ENCODE assay signal across 8 mouse cellular contexts in the genomic region with DNA sequence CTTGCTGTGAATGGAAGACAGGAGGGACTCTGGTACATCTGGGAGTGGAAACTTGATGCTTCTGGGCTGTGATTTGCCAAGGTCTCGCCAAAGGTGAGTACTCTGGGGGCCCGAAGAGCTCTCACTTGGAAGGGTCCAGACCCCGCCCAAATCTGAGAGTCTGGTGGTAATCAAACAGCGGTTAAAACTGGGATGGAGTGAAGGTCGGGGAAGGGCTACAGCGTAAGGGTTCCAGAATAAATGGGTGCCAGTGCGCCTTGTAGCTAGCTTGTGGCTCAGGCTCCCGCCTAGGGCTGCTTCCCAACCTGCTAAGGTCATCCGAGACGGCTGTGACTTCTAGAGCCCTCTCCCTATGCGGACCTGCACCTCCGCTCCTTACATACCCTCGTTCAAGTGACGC.
DNase-seq lines count a peak whose midpoint lies in the region; ATAC-seq lines count a peak whose summit lies in the region.

No protein-coding gene starts in this region.

- H3K9me3 ChIP-seq in heart, embryonic 13.5 days, result no peaks in the 10 kb centered on the region
- H3K9me3 ChIP-seq in forebrain, embryonic 10.5 days, result no peaks in the 10 kb centered on the region
- H3K9me3 ChIP-seq in midbrain, embryonic 10.5 days (replicated peaks), result no peaks in the 10 kb centered on the region

- 3% methylated on average over 14 of the region's 14 CpGs for WGBS in heart, embryonic 13.5 days
- WGBS in forebrain, embryonic 10.5 days, result under 1% methylated on average over 14 of the region's 14 CpGs
- WGBS in midbrain, embryonic 10.5 days, result 2% methylated on average over 14 of the region's 14 CpGs

- no peak for ATAC-seq in heart, embryonic 13.5 days (ENCODE audit: extremely low read depth, insufficient number of reproducible peaks, low FRiP score, low TSS enrichment)
- 0 out of 2 replicates have a peak, but pooled peaks have one; percentile 4 for ATAC-seq in cerebellum, adult (ENCODE audit: insufficient number of reproducible peaks, low FRiP score, low TSS enrichment)

- no peak overlapping the region for H3K9ac ChIP-seq in heart, embryonic 13.5 days

- H3K27me3 ChIP-seq in heart, embryonic 13.5 days (replicated peaks), result peaks cover 99% of the 10 kb centered on the region
- H3K27me3 ChIP-seq in forebrain, embryonic 10.5 days (ENCODE audit: poor library complexity, severe bottlenecking), result peaks cover 100% of the 10 kb centered on the region
- peaks cover 100% of the 10 kb centered on the region for H3K27me3 ChIP-seq in midbrain, embryonic 10.5 days (ENCODE audit: low read depth, poor library complexity, severe bottlenecking)

- no peaks in the 10 kb centered on the region for H3K36me3 ChIP-seq in heart, embryonic 13.5 days
- peaks cover 6% of the 10 kb centered on the region; the same call in 1 of the 2 replicates for H3K36me3 ChIP-seq in forebrain, embryonic 10.5 days (replicated peaks)
- no peaks in the 10 kb centered on the region for H3K36me3 ChIP-seq in midbrain, embryonic 10.5 days

- no peak overlapping the region for H3K27ac ChIP-seq in heart, embryonic 13.5 days (replicated peaks)
- H3K27ac ChIP-seq in forebrain, embryonic 10.5 days, result peak overlapping the region; percentile 100
- H3K27ac ChIP-seq in midbrain, embryonic 10.5 days (replicated peaks), result peak overlapping the region; percentile 84

- DNase-seq in heart, adult 18-20 months, result no peak
- peak; percentile 57 for DNase-seq in forebrain, embryonic 10.5 days (ENCODE audit: extremely low spot score, low spot score)
- peak; percentile 48 for DNase-seq in midbrain, embryonic 10.5 days (ENCODE audit: low spot score)
- no peak for DNase-seq in MN1 (ENCODE audit: low spot score)
- DNase-seq in spleen, postnatal 4 days (ENCODE audit: low spot score in 2 of 2), result no peak
- DNase-seq in kidney, postnatal 25 days, result no peak

- no peak overlapping the region for H3K4me2 ChIP-seq in heart, embryonic 13.5 days

- H3K4me1 ChIP-seq in heart, embryonic 13.5 days, result peaks cover 10% of the 10 kb centered on the region
- H3K4me1 ChIP-seq in forebrain, embryonic 10.5 days, result peaks cover 20% of the 10 kb centered on the region
- peaks cover 36% of the 10 kb centered on the region for H3K4me1 ChIP-seq in midbrain, embryonic 10.5 days

- peak overlapping the region; percentile 31; the same call in 1 of the 2 replicates for H3K4me3 ChIP-seq in heart, embryonic 13.5 days
- peak overlapping the region; percentile 84 for H3K4me3 ChIP-seq in forebrain, embryonic 10.5 days
- H3K4me3 ChIP-seq in midbrain, embryonic 10.5 days, result peak overlapping the region; percentile 58

Comparison
In these comparisons a context has a peak if more than half of its experiments do, and no peak if none do; other contexts are left out.
1. H3K4me3 ChIP-seq: peak in every context shown above with its lines; median percentile 84 in forebrain, embryonic 10.5 days; 58 in midbrain, embryonic 10.5 days; 31 in heart, embryonic 13.5 days.
2. DNase-seq: peak in forebrain, embryonic 10.5 days (single experiment) and midbrain, embryonic 10.5 days (single experiment); none in heart, adult 18-20 months (0 of 2), MN1 (single experiment), spleen, postnatal 4 days (0 of 2) and kidney, postnatal 25 days (0 of 2).